Mouse (Mus musculus): ENCODE data around the gene Ube2t. TPM values are rescaled to one million over a fixed set of nuclear protein-coding genes. Genes with fewer than 3 reads are reported as not detected.

Ube2t gene
- total RNA-seq, 2 experiments from 2014 or later = 9.2 to 9.5 TPM

Other genes starting within 250 kb of the Ube2t start
- 100 to 1,000 TPM; 181 to 205 TPM for gene Ppp1r12b, start 6.6 kb upstream of the Ube2t start, total RNA-seq (2021)
- gene Lgr6, start 142.7 kb downstream of the Ube2t start, total RNA-seq (2021) = 1 to 10 TPM; 1.2 to 1.3 TPM
- 1 to 10 TPM; 1.1 to 1.4 TPM for gene Ptpn7, start 170.1 kb downstream of the Ube2t start, total RNA-seq (2021)
- 10 to 100 TPM; 49.9 to 50.9 TPM for gene Arl8a, start 184.3 kb downstream of the Ube2t start, total RNA-seq (2021)
- 1 to 10 TPM; 1.3 to 1.7 TPM for gene Gpr37l1, start 205.1 kb downstream of the Ube2t start, total RNA-seq (2021)